Mouse (Mus musculus): ENCODE results near the gene Prkg1.

GRCm38 (mm10) chr19:31764801-31765340 is at the start of gene Prkg1:
- no peak for TF ChIP-seq CTCF (IDR thresholded peaks at IDR 0.05; ENCODE audit: extremely low read depth, insufficient read depth, low read length)
- TF ChIP-seq POLR2A (IDR thresholded peaks at IDR 0.05; ENCODE audit: extremely low read depth, insufficient read depth, low read length) = no peak
